Mouse (Mus musculus): Measurements from ENCODE around the gene Ddx39b. TPM values are rescaled to one million over a fixed set of nuclear protein-coding genes. Genes with fewer than 3 reads are reported as not detected.
A peak's percentile ranks its signal among the peaks of the same experiment; 100 is the strongest.

The Ddx39b gene
- polyA plus RNA-seq, 1 experiment = 290 TPM

GRCm38 (mm10) chr17:35249451-35250197 is 8.1 kb downstream of the Ddx39b start:
- Histone ChIP-seq H3K4me3 (ENCODE audit: insufficient read depth, low read depth, low read length) (no peak overlapping the region), H3K4me1 (ENCODE audit: control insufficient read depth, insufficient read depth, low read length) (peaks cover 17% of the 10 kb centered on the region), H3K27ac (ENCODE audit: insufficient read depth, low read depth, low read length) (no peak overlapping the region)
- 76% methylated on average over 19 of the region's 19 CpGs for WGBS
- no peak for TF ChIP-seq CTCF (IDR thresholded peaks at IDR 0.05; ENCODE audit: insufficient read depth, low read depth, low read length)
- no peak for TF ChIP-seq POLR2A (IDR thresholded peaks at IDR 0.05; ENCODE audit: insufficient read depth, low read depth, low read length)

GRCm38 (mm10) chr17:35250348-35251120 is 9.0 kb downstream of the Ddx39b start:
- no peak overlapping the region for H3K27ac ChIP-seq (ENCODE audit: insufficient read depth, low read depth, low read length)
- peaks cover 14% of the 10 kb centered on the region for H3K4me1 ChIP-seq (ENCODE audit: control insufficient read depth, insufficient read depth, low read length)
- 87% methylated on average over 3 of the region's 3 CpGs for WGBS
- no peak overlapping the region for H3K4me3 ChIP-seq (ENCODE audit: insufficient read depth, low read depth, low read length)
- TF ChIP-seq POLR2A (IDR thresholded peaks at IDR 0.05; ENCODE audit: insufficient read depth, low read depth, low read length) (no peak), CTCF (IDR thresholded peaks at IDR 0.05; ENCODE audit: insufficient read depth, low read depth, low read length) (no peak)

- Histone ChIP-seq H3K4me1 (ENCODE audit: control insufficient read depth, insufficient read depth, low read length) (peaks cover 11% of the 10 kb centered on the region), H3K27ac (ENCODE audit: insufficient read depth, low read depth, low read length) (no peak overlapping the region), H3K4me3 (ENCODE audit: insufficient read depth, low read depth, low read length) (no peak overlapping the region)
- TF ChIP-seq POLR2A (IDR thresholded peaks at IDR 0.05; ENCODE audit: insufficient read depth, low read depth, low read length) = no peak
- TF ChIP-seq CTCF (IDR thresholded peaks at IDR 0.05; ENCODE audit: insufficient read depth, low read depth, low read length) = no peak
- WGBS = 74% methylated on average over 15 of the region's 15 CpGs
These were observed 9.7 kb downstream of the Ddx39b start for GRCm38 (mm10) chr17:35251162-35251719.

- no peak overlapping the region for H3K4me3 ChIP-seq (ENCODE audit: insufficient read depth, low read depth, low read length)
- 68% methylated on average over 5 of the region's 5 CpGs for WGBS
- no peak overlapping the region for H3K27ac ChIP-seq (ENCODE audit: insufficient read depth, low read depth, low read length)
- TF ChIP-seq POLR2A (IDR thresholded peaks at IDR 0.05; ENCODE audit: insufficient read depth, low read depth, low read length) = no peak
- no peak for TF ChIP-seq CTCF (IDR thresholded peaks at IDR 0.05; ENCODE audit: insufficient read depth, low read depth, low read length)
- H3K4me1 ChIP-seq (ENCODE audit: control insufficient read depth, insufficient read depth, low read length) = 0 out of 2 replicates have a peak, but pooled peaks cover 4% of the 10 kb centered on the region
These were observed 10.4 kb downstream of the Ddx39b start for GRCm38 (mm10) chr17:35251981-35252380.

GRCm38 (mm10) chr17:35252619-35253292 is 11.2 kb downstream of the Ddx39b start:
- TF ChIP-seq POLR2A (IDR thresholded peaks at IDR 0.05; ENCODE audit: insufficient read depth, low read depth, low read length) (no peak), CTCF (IDR thresholded peaks at IDR 0.05; ENCODE audit: insufficient read depth, low read depth, low read length) (no peak)
- Histone ChIP-seq H3K27ac (ENCODE audit: insufficient read depth, low read depth, low read length) (no peak overlapping the region), H3K4me3 (ENCODE audit: insufficient read depth, low read depth, low read length) (no peak overlapping the region), H3K4me1 (ENCODE audit: control insufficient read depth, insufficient read depth, low read length) (0 out of 2 replicates have a peak, but pooled peaks cover 2% of the 10 kb centered on the region)
- WGBS = 64% methylated on average over 18 of the region's 18 CpGs

GRCm38 (mm10) chr17:35253293-35254093 is 11.9 kb downstream of the Ddx39b start:
- no peak overlapping the region for H3K4me3 ChIP-seq (ENCODE audit: insufficient read depth, low read depth, low read length)
- 0 out of 2 replicates have a peak, but pooled peaks cover 2% of the 10 kb centered on the region for H3K4me1 ChIP-seq (ENCODE audit: control insufficient read depth, insufficient read depth, low read length)
- WGBS = 78% methylated on average over 32 of the region's 32 CpGs
- no peak overlapping the region for H3K27ac ChIP-seq (ENCODE audit: insufficient read depth, low read depth, low read length)
- TF ChIP-seq CTCF (IDR thresholded peaks at IDR 0.05; ENCODE audit: insufficient read depth, low read depth, low read length) (no peak), POLR2A (IDR thresholded peaks at IDR 0.05; ENCODE audit: insufficient read depth, low read depth, low read length) (no peak)

- TF ChIP-seq POLR2A (IDR thresholded peaks at IDR 0.05; ENCODE audit: insufficient read depth, low read depth, low read length) (no peak), CTCF (IDR thresholded peaks at IDR 0.05; ENCODE audit: insufficient read depth, low read depth, low read length) (peak; percentile 45; the same call in 1 of the 2 replicates)
- 0 out of 2 replicates have a peak, but pooled peaks cover 2% of the 10 kb centered on the region for H3K4me1 ChIP-seq (ENCODE audit: control insufficient read depth, insufficient read depth, low read length)
- no peak overlapping the region for H3K27ac ChIP-seq (ENCODE audit: insufficient read depth, low read depth, low read length)
- WGBS = 57% methylated on average over 11 of the region's 11 CpGs
- H3K4me3 ChIP-seq (ENCODE audit: insufficient read depth, low read depth, low read length) = no peak overlapping the region
These were observed 12.9 kb downstream of the Ddx39b start for GRCm38 (mm10) chr17:35254241-35255098.
